Mouse (Mus musculus) embryonic facial prominence, embryonic 15.5 days (tissue): ENCODE data around the gene A4galt. TPM values are rescaled to one million over a fixed set of nuclear protein-coding genes. Genes with fewer than 3 reads are reported as not detected.
A peak's percentile ranks its signal among the peaks of the same experiment; 100 is the strongest.

Experiments used
- ATAC-seq: fragments of 200-750 bp; cut with Nextera tagmentation; 2 replicates; pipeline ENCODE4 v1.8.0; 2017; ENCODE audit warnings: low read depth, moderate TSS enrichment; ENCODE audit not compliant: insufficient number of reproducible peaks, low FRiP score, low TSS enrichment
- H3K27ac ChIP-seq: fragments of 300-500 bp; sonication (generic); replicated peaks from 2 replicates; pipeline ENCODE4 v1.5.1; 2015; ENCODE audit warnings: mild to moderate bottlenecking, inconsistent platforms
- H3K27me3 ChIP-seq: fragments of 300-500 bp; sonication (generic); 2 replicates; pipeline ENCODE4 v1.6.1; 2015; ENCODE audit warnings: inconsistent platforms
- H3K36me3 ChIP-seq: fragments of 300-500 bp; sonication (generic); 2 replicates; pipeline ENCODE4 v1.6.1; 2015; ENCODE audit warnings: mild to moderate bottlenecking, inconsistent platforms
- H3K4me1 ChIP-seq: fragments of 300-500 bp; sonication (generic); 2 replicates; pipeline ENCODE4 v1.6.1; 2015; ENCODE audit warnings: inconsistent platforms
- H3K4me2 ChIP-seq: fragments of 300-500 bp; sonication (generic); replicated peaks from 2 replicates; pipeline ENCODE4 v1.6.1; 2015; ENCODE audit warnings: mild to moderate bottlenecking, inconsistent platforms
- H3K4me3 ChIP-seq: fragments of 300-500 bp; sonication (generic); replicated peaks from 2 replicates; pipeline ENCODE4 v1.5.1; 2015; ENCODE audit warnings: mild to moderate bottlenecking, inconsistent platforms
- H3K9ac ChIP-seq: fragments of 300-500 bp; sonication (generic); 2 replicates; pipeline ENCODE4 v1.6.1; 2015; ENCODE audit warnings: inconsistent platforms
- H3K9me3 ChIP-seq: fragments of 300-500 bp; sonication (generic); replicated peaks from 2 replicates; pipeline ENCODE4 v1.6.1; 2016; ENCODE audit warnings: inconsistent platforms
- WGBS: fragments of 180-500 bp; shearing (Covaris S2); methylation state at CpG from one replicate; pipeline ENCODE4 v1.1.7; 2015; 5-methylcytosine and 5-hydroxymethylcytosine counted together
- polyA plus RNA-seq: library from polyadenylated mRNA; unstranded; fragments of >200 nt; fragmentation: Nextera tagmentation; extraction: Ambion mirVana; gene quantifications from 2 replicates; pipeline ENCODE4 v1.2.1, GENCODE M21; 2015

The A4galt gene
- polyA plus RNA-seq, result 4.3 and 4.7 TPM in 2 replicates

- 0 out of 2 replicates have a peak, but pooled peaks have one; percentile 11 for ATAC-seq
- no peak within 1 kb of the TSS for H3K27ac ChIP-seq
- no peaks in the 10 kb centered on the region for H3K9me3 ChIP-seq
- H3K4me3 ChIP-seq, result peak within 1 kb of the TSS; percentile 54
- peaks cover 29% of the 10 kb centered on the region for H3K27me3 ChIP-seq
- peak within 1 kb of the TSS; percentile 97 for H3K4me2 ChIP-seq
- peaks cover 14% of the 10 kb centered on the region for H3K4me1 ChIP-seq
- peak within 1 kb of the TSS; percentile 31 for H3K9ac ChIP-seq
- 2% methylated on average over 65 of the region's 66 CpGs for WGBS
- H3K36me3 ChIP-seq, result no peaks in the 10 kb centered on the region
These were observed at the start of gene A4galt for GRCm38 (mm10) chr15:83251176-83252004. A4galt (minus strand) TSS chr15:83251774.

GRCm38 (mm10) chr15:83299916-83300582 lies 48.5 kb upstream of the A4galt start:
- no peak overlapping the region for H3K9ac ChIP-seq
- 55% methylated on average over 10 of the region's 10 CpGs for WGBS
- no peak for ATAC-seq

GRCm38 (mm10) chr15:83299450-83299849 lies 47.9 kb upstream of the A4galt start:
- Histone ChIP-seq H3K4me2 (no peak overlapping the region), H3K4me1 (peaks cover 15% of the 10 kb centered on the region), H3K27me3 (no peaks in the 10 kb centered on the region), H3K9me3 (no peaks in the 10 kb centered on the region), H3K4me3 (no peak overlapping the region), H3K27ac (no peak overlapping the region), H3K36me3 (peaks cover 26% of the 10 kb centered on the region), H3K9ac (no peak overlapping the region)
- 83% methylated on average over 7 of the region's 7 CpGs for WGBS
- no peak for ATAC-seq

More at GRCm38 (mm10) chr15:83299916-83300582, 48.5 kb upstream of the A4galt start:
- Histone ChIP-seq H3K27ac (no peak overlapping the region), H3K4me1 (peaks cover 20% of the 10 kb centered on the region), H3K4me2 (no peak overlapping the region), H3K36me3 (peaks cover 29% of the 10 kb centered on the region), H3K4me3 (no peak overlapping the region), H3K9me3 (no peaks in the 10 kb centered on the region), H3K27me3 (no peaks in the 10 kb centered on the region)

- no peak overlapping the region for H3K4me2 ChIP-seq
- H3K9me3 ChIP-seq, result no peaks in the 10 kb centered on the region
- no peak for ATAC-seq
- H3K4me3 ChIP-seq, result no peak overlapping the region
- H3K27me3 ChIP-seq, result no peaks in the 10 kb centered on the region
- 92% methylated on average over 2 of the region's 2 CpGs for WGBS
- H3K36me3 ChIP-seq, result peaks cover 26% of the 10 kb centered on the region
- H3K4me1 ChIP-seq, result peaks cover 15% of the 10 kb centered on the region
- no peak overlapping the region for H3K27ac ChIP-seq
- H3K9ac ChIP-seq, result no peak overlapping the region
These were observed 47.2 kb upstream of the A4galt start for GRCm38 (mm10) chr15:83298810-83299209.

GRCm38 (mm10) chr15:83298313-83298712 lies 46.7 kb upstream of the A4galt start:
- no peaks in the 10 kb centered on the region for H3K27me3 ChIP-seq
- H3K4me2 ChIP-seq, result no peak overlapping the region
- WGBS, result 86% methylated on average over 8 of the region's 8 CpGs
- H3K36me3 ChIP-seq, result peaks cover 26% of the 10 kb centered on the region
- no peak for ATAC-seq
- no peak overlapping the region for H3K4me3 ChIP-seq
- H3K27ac ChIP-seq, result no peak overlapping the region
- H3K4me1 ChIP-seq, result peaks cover 14% of the 10 kb centered on the region
- H3K9ac ChIP-seq, result no peak overlapping the region
- H3K9me3 ChIP-seq, result no peaks in the 10 kb centered on the region

GRCm38 (mm10) chr15:83296771-83297311 lies 45.3 kb upstream of the A4galt start:
- Histone ChIP-seq H3K27ac (no peak overlapping the region), H3K4me1 (peaks cover 19% of the 10 kb centered on the region), H3K4me3 (no peak overlapping the region), H3K9me3 (no peaks in the 10 kb centered on the region), H3K4me2 (no peak overlapping the region), H3K9ac (no peak overlapping the region), H3K27me3 (no peaks in the 10 kb centered on the region), H3K36me3 (peaks cover 17% of the 10 kb centered on the region)
- ATAC-seq, result no peak
- 57% methylated on average over 7 of the region's 8 CpGs for WGBS

- H3K9me3 ChIP-seq, result no peaks in the 10 kb centered on the region
- no peak for ATAC-seq
- no peak overlapping the region for H3K4me3 ChIP-seq
- WGBS, result 80% methylated on average over 4 of the region's 4 CpGs
- H3K27ac ChIP-seq, result no peak overlapping the region
- H3K4me2 ChIP-seq, result no peak overlapping the region
- no peaks in the 10 kb centered on the region for H3K27me3 ChIP-seq
- peaks cover 12% of the 10 kb centered on the region for H3K36me3 ChIP-seq
- H3K9ac ChIP-seq, result no peak overlapping the region
- peaks cover 19% of the 10 kb centered on the region for H3K4me1 ChIP-seq
These were observed 44.5 kb upstream of the A4galt start for GRCm38 (mm10) chr15:83296050-83296449.

GRCm38 (mm10) chr15:83294954-83295353 lies 43.4 kb upstream of the A4galt start:
- no peaks in the 10 kb centered on the region for H3K9me3 ChIP-seq
- H3K9ac ChIP-seq, result no peak overlapping the region
- no peak for ATAC-seq
- no peak overlapping the region for H3K4me3 ChIP-seq
- 75% methylated on average over 3 of the region's 3 CpGs for WGBS
- no peaks in the 10 kb centered on the region for H3K27me3 ChIP-seq
- peak overlapping the region; percentile 30; the same call in 1 of the 2 replicates for H3K27ac ChIP-seq
- no peak overlapping the region for H3K4me2 ChIP-seq
- H3K36me3 ChIP-seq, result peaks cover 12% of the 10 kb centered on the region
- peaks cover 19% of the 10 kb centered on the region for H3K4me1 ChIP-seq

- Histone ChIP-seq H3K27me3 (no peaks in the 10 kb centered on the region), H3K4me1 (peaks cover 19% of the 10 kb centered on the region), H3K9ac (no peak overlapping the region), H3K27ac (peak overlapping the region; percentile 39; the same call in 1 of the 2 replicates), H3K9me3 (no peaks in the 10 kb centered on the region), H3K4me2 (no peak overlapping the region), H3K4me3 (no peak overlapping the region), H3K36me3 (peaks cover 6% of the 10 kb centered on the region; the same call in 1 of the 2 replicates)
- no peak for ATAC-seq
- 72% methylated on average over 8 of the region's 8 CpGs for WGBS
These were observed 42.4 kb upstream of the A4galt start for GRCm38 (mm10) chr15:83293706-83294645.

GRCm38 (mm10) chr15:83293144-83293543 lies 41.6 kb upstream of the A4galt start:
- Histone ChIP-seq H3K4me3 (no peak overlapping the region), H3K4me1 (peaks cover 19% of the 10 kb centered on the region), H3K9ac (no peak overlapping the region), H3K27me3 (no peaks in the 10 kb centered on the region), H3K36me3 (no peaks in the 10 kb centered on the region), H3K4me2 (no peak overlapping the region), H3K27ac (no peak overlapping the region), H3K9me3 (no peaks in the 10 kb centered on the region)
- WGBS, result 70% methylated on average over 6 of the region's 6 CpGs
- ATAC-seq, result no peak
